Mouse (Mus musculus): ENCODE measurements around the gene AU040320. TPM values are rescaled to one million over a fixed set of nuclear protein-coding genes. Genes with fewer than 3 reads are reported as not detected.

Gene AU040320
- total RNA-seq (2021), result 10 to 100 TPM; 53.5 to 59.9 TPM
- long read RNA-seq, experiment 1, full-length matches to known transcripts, result 79 of 109 reads
- long read RNA-seq, experiment 1, partial matches to known transcripts, result 11 of 109 reads
- long read RNA-seq, experiment 1, other reads (novel, unspliced or antisense), result 19 of 109 reads
- long read RNA-seq, experiment 2, full-length matches to known transcripts, result 59 of 94 reads
- long read RNA-seq, experiment 2, partial matches to known transcripts, result 14 of 94 reads
- long read RNA-seq, experiment 2, other reads (novel, unspliced or antisense), result 21 of 94 reads

DNA sequence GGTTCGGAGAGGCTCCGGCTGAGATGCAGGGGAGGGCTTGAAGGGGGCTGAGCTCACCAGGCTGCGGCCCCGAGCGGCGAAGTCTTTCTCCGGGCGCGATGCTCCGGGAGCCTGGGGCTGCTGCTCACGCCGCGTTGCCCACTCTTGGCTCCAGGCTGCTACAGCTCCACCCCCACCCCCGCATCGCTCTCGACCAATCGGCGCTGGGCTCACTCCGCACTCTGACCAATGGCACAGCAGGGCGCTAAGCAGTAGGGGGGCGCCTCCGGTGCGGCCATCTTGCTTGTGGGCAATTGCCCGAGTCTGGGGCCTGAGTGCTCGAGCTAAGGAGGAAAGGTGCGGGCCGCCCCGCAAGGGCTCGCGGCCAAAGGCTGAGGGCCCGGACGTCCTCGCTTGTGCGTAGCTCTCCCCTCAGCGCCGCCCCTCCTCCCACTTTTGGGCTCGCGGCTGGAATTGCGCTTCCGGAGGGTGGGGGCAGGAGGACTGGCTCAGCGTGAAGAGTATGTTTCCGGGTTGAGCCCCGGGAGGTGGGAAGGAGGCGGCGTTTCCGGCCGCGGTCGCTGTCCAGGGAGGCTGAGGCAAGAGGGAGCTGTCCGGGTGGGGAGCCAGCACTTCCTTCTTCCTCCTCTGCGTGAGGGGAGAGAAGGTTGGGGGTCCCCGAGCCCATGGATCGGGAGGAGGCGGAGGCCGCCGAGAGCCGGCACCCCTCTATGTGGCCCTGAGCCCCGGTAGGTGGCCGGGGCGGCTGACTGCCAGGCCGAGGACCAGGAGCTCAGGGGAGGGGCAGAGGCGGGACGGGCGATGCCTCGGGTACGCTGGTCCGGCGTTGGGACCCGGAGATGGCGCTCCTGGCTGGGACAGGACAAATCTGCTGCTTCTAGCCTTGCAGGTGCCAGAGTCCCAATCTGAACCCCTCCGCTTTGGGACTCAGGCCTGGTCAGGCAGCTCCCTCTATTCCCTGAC, at the start of gene AU040320, which contains the start of gene Ncdn:
Gene AU040320, plus strand, starts transcription at position 277 of the 963 bp plus-strand sequence.
Gene Ncdn, minus strand, starts transcription at position 171 of the 963 bp plus-strand sequence.
- intact Hi-C loops (cut with DNase I), result no loop called here
- no peak for TF ChIP-seq CTCF (IDR thresholded peaks at IDR 0.05)
- DNase-seq (ENCODE audit: extremely low spot score in 1 of 2, low spot score in 2 of 2), result peak; percentile 97

DNA sequence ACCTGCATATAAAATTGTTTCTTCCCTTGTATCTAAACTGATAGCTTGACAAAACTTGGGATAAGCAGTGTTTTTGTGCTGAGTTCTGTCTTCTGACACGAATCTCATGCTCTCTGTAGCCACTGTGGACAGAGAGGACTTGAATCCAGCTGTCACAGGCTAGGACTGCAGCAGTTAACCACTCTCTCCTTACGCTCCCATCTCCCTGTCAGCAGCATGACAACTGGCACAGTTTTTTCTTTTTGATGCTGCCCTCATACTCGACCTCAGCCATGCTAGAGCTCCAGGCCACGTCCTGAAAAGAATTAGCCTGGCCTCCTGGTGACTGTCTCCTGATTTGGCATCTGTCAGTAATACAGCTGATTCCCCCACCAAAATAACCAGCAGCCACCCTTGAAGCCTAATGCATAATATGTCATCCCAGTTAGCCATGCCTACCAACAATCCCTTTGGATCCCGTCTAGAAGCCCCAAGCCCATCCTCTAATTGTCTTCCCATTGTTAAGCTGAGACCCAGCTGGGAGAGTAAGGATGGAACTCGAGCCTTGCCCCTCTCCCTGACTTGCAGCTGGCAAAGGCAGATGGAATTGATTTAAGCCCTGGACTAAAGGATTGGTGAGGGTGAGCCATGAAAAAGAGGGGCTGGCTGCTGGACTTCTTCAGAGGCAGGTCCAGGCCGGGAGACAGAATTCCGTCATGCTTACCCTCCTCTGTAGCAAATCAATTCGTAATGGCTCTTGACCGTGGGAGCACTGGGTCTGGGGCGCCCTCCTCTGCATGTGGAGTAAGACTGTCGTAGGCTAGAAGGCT, 46.5 kb upstream of the AU040320 start:
- TF ChIP-seq CTCF (IDR thresholded peaks at IDR 0.05), result no peak
- intact Hi-C loops (cut with DNase I), result no loop called here

More for the DNA sequence above, at the start of gene AU040320, which contains the start of gene Ncdn:
- peak within 1 kb of the TSS; percentile 98 for H3K27ac ChIP-seq
- peak within 1 kb of the TSS; percentile 98 for H3K4me3 ChIP-seq

DNA sequence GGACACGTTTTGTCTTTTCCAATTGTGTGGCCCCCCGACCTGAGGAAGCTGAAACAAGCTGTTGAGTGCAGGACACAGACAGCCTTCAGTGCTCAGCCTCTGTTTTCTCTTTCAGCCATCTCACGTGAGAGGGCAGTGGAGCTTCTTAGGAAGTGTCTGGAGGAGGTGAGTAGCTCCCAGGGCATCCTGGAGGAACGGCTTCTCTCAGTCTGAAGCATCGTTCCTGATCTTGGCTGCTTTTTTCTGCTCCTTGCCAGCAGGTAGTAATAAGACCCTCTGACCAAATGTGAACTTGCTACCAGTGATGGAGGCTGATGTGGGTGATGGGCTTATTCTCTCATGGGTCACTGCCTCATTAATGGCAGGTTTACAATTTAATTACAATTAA, 45.9 kb upstream of the AU040320 start:
- Histone ChIP-seq H3K4me3 (no peak overlapping the region), H3K27ac (no peak overlapping the region)
- no peak for TF ChIP-seq CTCF (IDR thresholded peaks at IDR 0.05)
- no peak for DNase-seq (ENCODE audit: extremely low spot score in 1 of 2, low spot score in 2 of 2)
- intact Hi-C loops (cut with DNase I), result no loop called here

More for the DNA sequence above, 46.5 kb upstream of the AU040320 start:
- Histone ChIP-seq H3K4me3 (no peak overlapping the region), H3K27ac (no peak overlapping the region)
- no peak for DNase-seq (ENCODE audit: extremely low spot score in 1 of 2, low spot score in 2 of 2)

DNA sequence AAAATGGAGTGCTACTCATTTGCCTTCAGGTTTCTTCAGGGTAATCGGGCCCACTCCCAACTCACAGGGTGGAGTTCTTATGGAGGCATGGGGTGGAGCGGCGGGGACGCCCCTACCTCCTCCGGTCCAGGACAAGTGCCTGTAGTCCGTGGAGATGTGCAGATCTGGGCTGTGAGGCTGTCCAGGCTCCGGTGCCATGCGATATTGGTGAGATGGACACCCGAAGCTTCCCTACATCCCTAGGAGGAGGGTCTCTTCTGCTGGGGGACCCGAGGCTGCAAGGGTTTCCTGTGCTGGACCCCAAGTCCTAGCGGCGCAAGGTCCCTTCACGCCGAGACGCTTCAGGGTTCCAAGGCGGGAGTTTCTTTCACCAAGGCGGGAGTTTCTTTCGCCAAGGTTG, 21.2 kb upstream of the AU040320 start:
- H3K4me3 ChIP-seq, result no peak overlapping the region

DNA sequence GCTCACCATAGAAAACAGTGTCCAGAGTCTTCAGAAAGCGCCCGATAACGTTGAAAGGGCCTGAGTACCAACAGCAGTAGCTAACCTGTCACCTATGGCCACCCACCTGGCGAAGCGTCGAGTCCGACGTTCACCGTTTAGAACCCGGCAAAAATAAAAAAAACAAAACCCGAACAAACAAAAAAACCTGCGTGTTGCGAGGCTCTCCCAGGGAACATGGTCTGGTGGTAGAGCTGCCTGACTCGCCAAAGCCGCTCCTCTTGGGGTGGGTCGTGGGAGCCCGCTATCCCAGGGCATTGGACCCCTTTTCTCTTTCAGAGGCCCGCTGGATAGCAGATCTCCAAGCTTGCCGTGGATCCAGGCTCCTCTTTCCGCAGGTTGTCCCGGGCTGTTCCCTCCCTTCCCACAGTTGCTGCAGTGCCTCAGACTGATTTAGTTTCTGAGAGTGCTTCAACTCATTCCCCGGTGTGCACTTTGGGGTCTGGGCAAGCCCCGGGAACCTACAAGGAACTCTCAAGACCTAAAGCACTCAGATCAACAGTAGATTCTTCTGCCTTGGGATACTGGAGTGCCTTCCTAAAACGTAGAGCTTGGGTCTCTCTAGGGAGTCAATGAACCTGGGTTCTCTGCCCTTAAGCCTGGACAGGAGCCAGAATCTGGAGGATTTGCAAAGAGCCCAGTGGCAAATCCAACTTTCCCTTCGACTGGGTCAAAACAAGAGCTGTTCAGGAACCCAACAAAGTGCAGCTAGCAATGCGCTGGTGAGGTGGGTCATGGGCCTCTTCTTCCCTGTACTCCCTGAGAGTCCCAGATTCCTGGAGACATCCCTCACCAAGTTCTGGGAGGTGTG, 20.6 kb upstream of the AU040320 start:
- no peak overlapping the region for H3K27ac ChIP-seq
- intact Hi-C loops (cut with DNase I), result no loop called here
- DNase-seq (ENCODE audit: extremely low spot score in 1 of 2, low spot score in 2 of 2), result no peak
- TF ChIP-seq CTCF (IDR thresholded peaks at IDR 0.05), result no peak
- H3K4me3 ChIP-seq, result no peak overlapping the region

More for the DNA sequence above, 21.2 kb upstream of the AU040320 start:
- no peak for DNase-seq (ENCODE audit: extremely low spot score in 1 of 2, low spot score in 2 of 2)
- TF ChIP-seq CTCF (IDR thresholded peaks at IDR 0.05), result no peak
- intact Hi-C loops (cut with DNase I), result no loop called here
- H3K27ac ChIP-seq, result no peak overlapping the region

DNA sequence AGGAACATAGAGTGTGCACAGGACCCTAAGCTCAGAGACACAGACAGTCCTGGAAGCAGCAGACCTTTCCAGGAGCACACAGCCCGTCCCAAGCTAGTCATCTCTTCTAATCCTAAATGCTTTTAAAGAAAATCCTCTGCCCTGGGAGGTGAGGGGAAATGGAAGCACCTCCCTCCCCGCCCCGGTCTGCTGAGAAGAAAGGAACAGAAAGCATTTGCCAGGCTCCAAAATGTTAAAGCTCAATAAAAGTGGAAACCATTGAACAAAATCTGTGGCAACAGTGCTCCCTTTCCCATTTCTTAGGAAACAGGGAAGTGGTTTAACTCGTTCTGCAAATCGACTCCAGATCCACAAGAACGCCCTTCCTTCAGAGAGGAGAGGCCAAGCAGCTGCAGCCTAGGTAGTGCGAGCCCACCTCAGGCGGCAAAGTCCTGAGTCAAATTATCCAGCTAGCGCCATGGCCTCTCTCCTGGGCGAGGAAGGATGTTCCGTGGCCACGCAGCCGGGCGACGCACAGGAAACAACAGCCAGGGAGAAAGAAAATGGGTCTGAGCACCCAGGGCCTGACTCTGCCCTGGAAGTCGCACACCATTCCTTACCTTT, 19.2 kb upstream of the AU040320 start:
- Histone ChIP-seq H3K4me3 (no peak overlapping the region), H3K27ac (no peak overlapping the region)
- intact Hi-C loops (cut with DNase I), result no loop called here
- DNase-seq (ENCODE audit: extremely low spot score in 1 of 2, low spot score in 2 of 2), result no peak
- no peak for TF ChIP-seq CTCF (IDR thresholded peaks at IDR 0.05)

DNA sequence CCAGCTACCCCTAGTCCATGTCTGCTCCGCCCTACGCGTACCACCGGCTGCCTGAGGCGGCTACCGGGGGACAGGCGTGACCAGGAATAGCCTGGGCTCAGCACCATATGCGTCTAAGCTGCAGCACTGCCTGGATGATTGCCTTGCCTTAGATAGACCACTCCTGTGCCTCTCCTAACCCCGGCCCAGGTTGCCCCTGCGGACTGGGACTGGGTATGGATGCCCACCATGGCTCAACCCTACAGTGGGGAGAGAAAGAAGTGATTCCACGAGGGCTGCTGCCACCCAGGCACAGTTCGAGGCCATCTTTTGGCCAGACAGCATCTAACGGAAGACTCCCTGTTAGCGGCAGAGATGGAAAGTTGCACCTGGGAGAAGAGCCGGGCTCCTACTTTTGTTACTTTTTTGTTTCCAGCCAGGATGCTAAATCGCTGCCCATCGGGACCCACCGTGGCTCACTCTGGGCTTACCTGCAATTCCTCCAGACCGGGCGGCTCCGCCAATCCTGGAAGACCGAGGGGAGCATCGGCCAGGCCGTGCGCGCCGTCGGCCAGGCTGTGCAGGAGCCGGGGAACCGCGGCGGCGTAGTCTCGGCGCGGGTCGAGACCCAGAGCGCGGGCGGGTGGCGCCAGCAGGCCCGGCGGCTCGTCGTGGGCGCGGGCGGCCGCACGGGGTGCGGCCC, 18.5 kb upstream of the AU040320 start:
- no peak overlapping the region for H3K27ac ChIP-seq
- intact Hi-C loops (cut with DNase I), result no loop called here
- TF ChIP-seq CTCF (IDR thresholded peaks at IDR 0.05), result no peak
- no peak for DNase-seq (ENCODE audit: extremely low spot score in 1 of 2, low spot score in 2 of 2)
- no peak overlapping the region for H3K4me3 ChIP-seq

DNA sequence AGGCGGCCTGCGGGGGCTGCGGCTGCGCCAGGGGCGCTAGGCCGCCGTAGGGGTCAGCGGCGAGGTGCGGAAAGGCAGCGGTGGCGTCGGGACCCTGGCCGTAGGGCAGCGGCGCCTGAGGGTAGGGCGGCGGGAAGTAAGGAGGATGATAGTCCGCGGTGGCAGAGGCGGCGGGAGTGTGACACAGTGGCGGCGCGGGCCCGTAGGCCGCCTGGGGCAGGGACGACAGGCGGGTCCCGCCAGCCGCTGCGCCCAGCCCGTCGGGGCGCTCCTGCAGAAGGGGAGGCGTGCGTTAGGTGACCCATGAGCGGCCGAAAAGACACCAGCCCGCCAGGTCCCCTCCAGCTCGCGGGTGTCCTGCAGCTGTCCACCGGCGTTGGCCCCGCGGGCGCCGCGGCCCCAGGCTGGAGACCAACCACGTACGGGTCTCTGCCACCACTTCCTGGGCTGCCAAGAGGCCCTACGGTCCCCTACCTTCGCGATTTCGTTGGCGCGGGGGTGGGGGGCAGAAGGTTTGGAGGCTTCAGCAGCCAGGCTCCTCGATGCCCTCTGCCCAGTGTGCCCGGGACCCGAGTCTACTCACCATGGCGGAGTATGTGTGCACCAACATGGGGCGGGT, 17.9 kb upstream of the AU040320 start:
- intact Hi-C loops (cut with DNase I), result no loop called here
- no peak for DNase-seq (ENCODE audit: extremely low spot score in 1 of 2, low spot score in 2 of 2)
- H3K4me3 ChIP-seq, result no peak overlapping the region
- no peak overlapping the region for H3K27ac ChIP-seq
- TF ChIP-seq CTCF (IDR thresholded peaks at IDR 0.05), result no peak

DNA sequence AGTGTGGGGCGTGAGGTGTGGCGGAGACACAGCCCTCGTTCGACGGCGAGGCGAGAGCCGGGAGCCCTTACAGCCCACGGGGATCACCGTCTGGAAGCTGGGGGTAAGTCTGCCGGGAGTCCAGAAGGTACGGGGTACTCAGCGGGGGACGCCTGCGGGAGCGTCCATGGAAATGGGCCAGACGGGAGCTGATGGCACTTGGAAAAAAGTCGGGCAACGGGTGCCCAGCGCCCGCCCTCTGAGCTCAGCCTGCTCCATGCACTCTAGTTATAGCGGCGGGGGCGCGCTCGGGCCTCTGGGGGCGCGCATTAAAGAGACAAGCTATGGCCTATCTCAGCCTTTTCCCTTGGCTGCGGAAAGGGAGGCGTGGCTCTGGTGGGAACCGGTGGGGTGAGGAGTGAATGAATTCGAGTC, 17.3 kb upstream of the AU040320 start, which contains the start of gene Tfap2e:
Gene Tfap2e, minus strand, starts transcription at position 240 of the 414 bp plus-strand sequence.
- no peak for TF ChIP-seq CTCF (IDR thresholded peaks at IDR 0.05)
- intact Hi-C loops (cut with DNase I), result no loop called here
- H3K4me3 ChIP-seq, result no peak within 1 kb of the TSS

More for the DNA sequence above, 17.3 kb upstream of the AU040320 start, which contains the start of gene Tfap2e:
- DNase-seq (ENCODE audit: extremely low spot score in 1 of 2, low spot score in 2 of 2), result no peak
- no peak within 1 kb of the TSS for H3K27ac ChIP-seq
